Mouse (Mus musculus) neutrophil, adult 5-6 weeks (primary cell): Measurements from ENCODE around the gene Myo18a. TPM values are rescaled to one million over a fixed set of nuclear protein-coding genes. Genes with fewer than 3 reads are reported as not detected.
A peak's percentile ranks its signal among the peaks of the same experiment; 100 is the strongest.
"Not testable (repeated sequence)": the region's sequence is repeated elsewhere in the genome, so short reads cannot be mapped to it uniquely, and the experiment has no call there.

Experiments
- ATAC-seq: fragments of 151-379, 151-347 bp; 2 replicates; pipeline ENCODE4 v1.8.0; 2017; ENCODE audit warnings: mild to moderate bottlenecking, moderate TSS enrichment; ENCODE audit not compliant: insufficient number of reproducible peaks, poor library complexity, low FRiP score, severe bottlenecking; ENCODE audit errors: extremely low read depth
- total RNA-seq: library from RNA; stranded (forward); fragments of 200-1000 nt; gene quantifications from 2 replicates; pipeline ENCODE4 v1.2.3, GENCODE M21; 2017

The Myo18a gene
- 104 and 109 TPM in 2 replicates for total RNA-seq

DNA sequence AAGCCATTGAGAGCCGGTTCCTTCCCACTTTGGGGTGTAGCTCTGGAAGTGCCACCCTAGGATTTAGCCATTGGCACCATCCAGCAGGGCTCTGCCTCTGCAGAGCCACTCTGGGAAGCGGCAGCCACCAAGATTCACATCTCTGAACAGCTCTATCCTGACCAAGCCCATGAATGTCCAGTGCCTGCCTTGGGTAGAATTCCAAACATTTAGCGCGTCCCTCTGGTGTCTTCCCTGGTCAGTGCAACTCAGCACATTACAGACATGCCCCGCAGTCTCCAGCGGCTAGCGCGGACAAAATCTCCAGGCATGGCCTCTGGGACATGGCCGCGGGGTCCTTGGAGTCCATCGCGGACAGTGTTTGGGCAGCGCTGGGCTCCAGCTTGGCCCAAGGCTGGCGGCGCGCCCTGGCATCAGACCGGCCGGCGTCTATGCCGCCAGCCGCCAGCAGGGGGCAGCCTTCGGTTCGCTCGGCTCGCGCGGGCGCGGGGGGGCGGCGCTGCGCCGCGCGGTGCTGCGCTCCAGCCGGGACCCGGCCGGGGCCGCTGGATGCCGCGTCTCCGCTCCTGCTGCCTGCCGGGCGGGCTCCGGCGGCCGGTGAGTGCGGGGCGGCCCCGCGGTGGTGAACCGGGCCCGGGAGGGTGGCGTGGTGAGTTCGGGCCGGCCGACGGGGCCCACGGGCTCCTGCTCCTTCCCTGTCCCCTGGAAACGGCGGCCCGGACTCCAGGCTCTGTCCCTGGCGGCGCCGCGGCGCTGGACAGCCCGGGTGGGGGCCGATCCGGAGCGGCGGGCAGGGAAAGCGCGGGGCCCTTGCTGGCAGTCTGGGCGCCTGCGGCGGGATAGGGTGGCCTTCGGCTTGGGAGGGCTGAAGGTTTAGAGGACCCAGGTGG, at the start of gene Myo18a:
Myo18a (plus strand) TSS at position 464 of the 890 bp plus-strand sequence.
- peak; percentile 46; the same call in 1 of the 2 replicates for ATAC-seq

DNA sequence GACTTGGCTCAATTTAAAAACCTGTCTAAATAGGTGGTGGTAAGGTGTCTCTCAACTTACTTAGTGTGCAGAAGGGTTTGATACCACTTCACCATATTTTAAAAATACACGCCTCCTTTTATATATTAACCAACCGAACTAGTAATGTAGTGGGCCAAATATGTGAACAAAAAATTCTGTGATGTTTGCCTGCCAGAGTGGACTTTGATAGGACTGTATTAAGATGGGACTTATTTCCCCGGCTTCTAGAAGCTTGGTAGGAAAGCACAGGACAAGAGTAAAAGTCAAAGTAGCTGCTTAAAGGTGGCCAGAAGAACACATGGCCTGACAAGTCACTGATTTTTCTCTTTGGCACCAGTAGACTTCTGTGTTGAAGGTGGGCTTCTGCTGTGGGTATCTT, 49.3 kb upstream of the Myo18a start:
- ATAC-seq: no peak

DNA sequence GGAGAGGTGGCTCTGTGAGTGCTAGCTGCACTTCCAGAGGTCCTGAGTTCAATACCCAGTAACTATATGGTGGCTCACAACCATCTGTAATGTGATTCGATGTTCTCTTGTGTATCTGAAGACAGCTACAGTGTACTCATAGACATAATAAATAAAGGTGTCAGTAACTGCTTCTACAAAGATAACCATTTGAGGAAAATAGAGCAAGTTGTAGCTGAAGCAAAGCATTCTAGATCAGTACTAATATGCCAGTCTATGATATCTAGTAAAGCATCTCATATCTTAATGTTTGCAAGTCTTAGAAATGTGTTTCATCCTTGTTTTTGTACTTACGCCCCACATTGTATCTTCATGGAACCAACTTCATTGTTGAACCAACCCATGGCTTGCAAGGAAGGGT, 44.0 kb upstream of the Myo18a start:
- no peak for ATAC-seq

DNA sequence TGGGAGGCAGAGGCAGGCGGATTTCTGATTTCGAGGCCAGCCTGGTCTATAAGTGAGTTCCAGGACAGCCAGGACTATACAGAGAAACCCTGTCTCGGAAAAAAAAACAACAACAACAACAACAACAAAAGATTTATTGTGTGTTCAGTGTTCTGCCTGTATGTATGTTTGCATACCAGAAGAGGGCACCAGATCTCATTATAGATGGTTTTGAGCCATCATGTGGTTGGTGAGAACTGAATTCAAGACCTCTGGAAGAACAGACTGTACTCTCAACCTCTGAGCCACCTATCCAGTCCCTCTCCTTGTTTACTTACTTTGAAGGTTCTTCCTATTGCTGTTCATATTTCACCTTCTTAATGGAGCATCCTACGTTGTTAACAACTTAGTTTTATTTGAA, 41.7 kb upstream of the Myo18a start:
- ATAC-seq: no peak

DNA sequence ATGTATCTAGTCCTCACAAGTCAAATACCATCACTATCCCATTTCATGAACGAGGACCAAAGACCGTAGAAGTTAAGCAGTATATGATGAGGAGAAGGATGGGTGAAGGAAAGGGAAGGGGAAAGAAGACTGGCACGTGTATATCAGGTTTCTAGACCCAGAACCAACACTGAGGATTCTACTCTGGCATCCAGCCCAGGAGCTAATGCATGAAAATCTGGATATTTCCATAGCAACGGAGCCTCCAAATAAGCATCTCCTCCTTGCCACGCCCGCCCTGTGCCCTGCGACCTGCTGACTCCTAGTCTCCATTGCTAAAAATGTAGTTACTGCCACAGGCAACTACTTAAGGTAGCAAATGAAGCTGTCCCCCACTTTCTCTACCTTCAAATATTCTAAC, 38.3 kb upstream of the Myo18a start:
- ATAC-seq: no peak

DNA sequence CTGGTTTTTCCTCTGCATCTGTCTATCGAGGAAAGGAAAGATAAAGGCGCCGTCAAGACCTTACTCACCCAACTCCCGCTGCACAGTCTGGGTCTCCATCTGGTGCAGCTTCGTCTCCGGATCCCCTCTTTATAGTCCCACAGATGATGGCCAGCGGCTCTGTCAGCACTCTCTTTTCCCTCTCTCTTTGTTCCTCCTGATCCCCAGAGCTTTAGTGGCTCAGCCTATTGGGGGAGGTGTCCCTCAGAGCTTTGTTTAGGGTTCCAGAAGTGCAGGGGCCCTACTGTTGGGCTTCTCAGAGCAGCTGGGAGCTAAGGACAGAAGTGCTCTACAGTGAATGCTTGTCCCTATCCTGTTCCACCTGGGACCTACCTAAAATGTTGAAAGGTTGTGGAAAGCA, 37.9 kb upstream of the Myo18a start, which contains the start of gene Cryba1:
Cryba1 (minus strand) TSS at position 101 of the 400 bp plus-strand sequence.
- ATAC-seq: no peak

DNA sequence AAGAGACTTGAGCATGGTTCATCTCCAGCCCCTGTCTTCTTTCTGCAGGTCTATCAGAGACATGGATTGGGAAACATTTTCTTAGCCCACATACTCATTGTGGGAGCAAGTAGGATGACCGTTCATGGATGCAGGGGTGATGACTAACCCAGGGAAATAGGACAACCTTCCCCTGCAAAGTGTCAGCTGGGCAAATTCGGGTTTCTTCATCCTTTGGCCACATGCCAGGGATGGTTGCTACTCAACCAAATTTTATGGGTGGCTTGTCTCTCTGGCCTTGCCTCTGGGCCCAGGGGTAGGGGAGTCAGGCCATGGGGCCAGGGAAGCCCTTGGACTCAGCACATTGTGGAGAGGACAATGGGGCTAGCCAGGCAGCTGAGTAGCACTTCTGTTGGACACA, 34.5 kb upstream of the Myo18a start:
- ATAC-seq: no peak

DNA sequence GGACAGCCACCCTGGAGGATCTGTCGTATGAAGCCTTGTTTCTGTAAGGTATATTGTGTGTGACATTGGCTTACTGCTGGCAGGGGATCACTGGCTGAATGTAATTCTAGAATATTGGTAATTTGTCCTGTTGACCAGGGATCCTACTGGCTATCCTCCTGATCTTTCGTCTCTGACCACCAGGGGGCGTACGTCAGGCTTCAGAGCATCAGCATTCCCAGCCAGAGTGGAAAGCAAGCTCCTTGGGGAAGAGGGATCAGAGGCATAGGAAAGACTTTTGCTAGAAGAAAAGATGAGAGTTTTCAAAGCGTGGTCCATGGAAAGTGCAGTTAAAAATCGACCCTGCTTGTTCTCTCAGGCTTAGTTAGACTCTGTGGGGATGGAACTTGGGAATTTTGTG, 25.8 kb upstream of the Myo18a start:
- peak; percentile 48; the same call in 1 of the 2 replicates for ATAC-seq

DNA sequence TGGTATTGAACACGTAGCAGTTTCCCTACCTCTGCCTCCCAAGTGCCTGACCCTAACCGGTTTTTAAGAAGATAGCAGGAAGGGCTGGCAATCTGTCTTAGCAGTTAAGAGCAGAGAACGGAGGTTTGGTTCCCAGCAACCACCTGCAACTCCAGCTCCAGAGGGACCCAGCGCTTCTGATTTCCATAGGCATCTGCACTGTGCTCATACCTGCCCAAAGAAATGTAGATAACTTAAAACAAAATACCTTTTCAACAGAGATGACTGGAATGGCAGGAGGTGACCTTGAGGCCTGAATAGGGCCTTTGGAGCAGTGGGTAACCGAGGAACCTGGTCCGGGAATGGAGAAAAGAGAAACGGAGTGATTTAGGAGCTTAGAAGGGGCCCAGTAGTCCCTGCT, 24.5 kb upstream of the Myo18a start:
- ATAC-seq: no peak

DNA sequence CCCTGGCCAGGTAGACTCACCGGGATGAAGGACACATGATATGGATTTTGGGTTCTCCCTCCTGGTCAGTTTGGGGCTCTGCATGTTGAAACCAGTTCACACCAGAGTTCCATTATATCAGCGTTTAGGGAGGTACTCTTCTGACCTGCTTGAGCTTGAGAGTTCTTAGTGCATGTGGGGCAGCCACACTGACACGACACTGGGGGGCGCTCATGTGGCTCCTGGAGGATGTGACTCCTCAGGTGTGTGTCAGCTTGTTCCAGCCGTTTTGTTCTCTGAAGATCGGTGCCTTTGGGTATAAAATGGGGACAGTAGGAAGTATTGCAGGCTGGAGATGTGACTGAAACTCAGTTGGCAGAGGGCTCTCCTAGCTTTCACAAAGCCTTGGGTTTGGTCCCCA, 19.1 kb upstream of the Myo18a start:
- ATAC-seq: 0 out of 2 replicates have a peak, but pooled peaks have one; percentile 36

DNA sequence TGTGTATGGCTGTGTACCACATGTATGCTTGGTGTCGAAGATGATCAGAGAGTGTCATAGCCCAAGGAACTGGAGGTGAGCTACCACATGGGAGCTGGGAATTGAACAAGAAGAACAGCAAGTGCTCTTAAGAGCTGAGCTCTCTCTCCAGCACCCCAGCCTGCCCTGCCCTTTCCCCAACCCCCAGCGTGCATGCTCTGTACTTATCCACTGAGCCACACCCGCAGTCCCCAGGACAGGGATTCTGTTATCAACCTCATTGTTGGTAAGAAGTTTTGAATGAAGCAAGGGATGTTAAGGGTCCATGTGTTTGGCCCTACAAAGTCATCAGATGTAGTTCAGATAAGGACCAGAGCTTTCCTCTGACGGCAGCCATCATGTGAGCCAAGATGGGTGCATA, 16.4 kb upstream of the Myo18a start:
- no peak for ATAC-seq

DNA sequence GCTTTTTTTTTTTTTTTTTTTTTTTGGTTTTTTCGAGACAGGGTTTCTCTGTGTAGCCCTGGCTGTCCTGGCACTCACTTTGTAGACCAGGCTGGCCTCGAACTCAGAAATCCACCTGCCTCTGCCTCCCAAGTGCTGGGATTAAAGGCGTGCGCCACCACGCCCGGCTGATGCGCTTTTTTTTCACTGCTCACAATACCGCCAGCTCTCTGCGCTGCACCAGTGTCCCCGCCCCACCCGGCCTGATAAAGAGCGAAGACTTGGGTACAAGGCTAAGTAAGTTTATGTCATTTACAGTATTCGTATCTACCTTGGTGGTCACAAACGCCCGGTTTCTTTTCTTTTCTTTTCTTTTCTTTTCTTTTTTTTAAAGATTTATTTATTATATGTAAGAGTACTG, 15.9 kb upstream of the Myo18a start:
- ATAC-seq: not testable (repeated sequence)

DNA sequence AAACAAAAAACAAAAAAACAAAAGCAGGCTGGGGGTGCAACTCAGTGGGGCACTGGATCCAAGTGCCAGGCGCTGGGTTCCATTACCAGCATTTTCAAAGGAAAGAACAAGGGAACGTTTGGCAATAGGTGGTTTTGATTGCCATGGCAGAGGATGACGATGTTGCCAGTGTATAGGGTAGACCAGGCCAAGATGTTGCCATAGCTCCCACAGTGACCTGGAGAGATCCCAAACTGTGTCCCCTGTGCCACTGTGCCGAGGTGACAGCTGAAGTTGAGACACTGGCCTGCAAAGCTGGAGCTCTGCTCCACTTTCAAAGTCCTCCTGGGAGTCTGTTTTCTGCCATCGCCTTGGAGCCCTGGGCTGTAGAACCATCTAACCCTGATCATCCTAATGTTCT, 14.1 kb upstream of the Myo18a start:
- ATAC-seq: no peak

DNA sequence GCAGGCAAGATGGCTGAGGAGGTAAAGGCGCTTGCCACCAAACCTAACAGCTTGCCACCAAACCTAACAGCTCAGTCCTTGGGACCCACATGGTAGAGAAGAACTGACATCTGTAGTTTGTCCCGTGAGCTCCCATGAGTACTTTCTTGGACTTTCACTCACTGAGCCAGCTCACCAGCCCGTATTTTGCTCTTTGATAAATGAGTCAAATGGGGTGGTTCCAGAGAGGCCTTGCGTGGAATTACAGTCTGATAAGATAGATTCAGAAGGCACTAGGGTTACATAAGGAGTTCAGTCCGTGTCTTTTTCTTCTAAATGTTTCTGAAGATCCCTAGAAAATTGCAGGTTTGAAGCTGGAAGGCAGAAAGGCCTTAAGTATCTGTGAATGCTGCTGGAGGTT, 10.5 kb upstream of the Myo18a start:
- no peak for ATAC-seq

DNA sequence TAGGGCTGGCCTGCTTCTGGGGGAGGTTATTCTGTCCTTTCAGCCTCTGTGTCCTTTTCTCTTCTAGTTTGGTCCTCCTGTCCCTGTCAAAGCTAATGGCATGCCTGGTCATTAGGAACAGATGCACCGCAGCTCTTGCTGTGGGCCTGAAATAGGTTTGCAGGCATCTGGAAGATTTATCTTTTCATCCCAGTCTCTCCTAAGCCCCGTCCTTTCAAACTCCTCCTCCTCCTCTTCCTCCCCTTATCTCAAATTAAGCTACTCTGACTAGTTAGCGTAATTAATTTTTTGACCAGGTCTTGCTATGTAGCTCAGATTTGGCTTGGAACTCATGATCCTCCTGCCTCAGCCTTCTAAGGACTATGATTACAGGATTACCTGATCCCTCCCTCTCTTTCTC, 9.6 kb upstream of the Myo18a start:
- no peak for ATAC-seq

DNA sequence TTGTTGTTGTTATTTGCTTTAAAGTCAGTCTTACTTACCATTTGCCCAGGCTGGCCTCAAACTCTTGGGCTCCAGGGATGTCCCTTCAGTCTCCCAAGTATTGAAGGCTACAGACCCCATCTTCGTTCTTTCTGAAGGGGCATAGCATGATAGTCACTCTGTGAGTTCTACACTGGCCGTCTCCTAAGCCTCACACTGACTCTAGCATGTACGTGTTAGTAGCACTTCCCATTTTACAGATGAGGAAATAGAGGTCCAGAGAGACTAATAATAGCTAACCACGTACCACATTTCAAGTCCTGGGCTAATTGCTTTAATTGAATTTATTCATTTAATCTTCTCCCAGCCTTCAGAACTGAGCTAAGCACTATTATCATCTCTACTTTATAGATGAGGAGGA, 3.0 kb upstream of the Myo18a start:
- ATAC-seq: no peak

DNA sequence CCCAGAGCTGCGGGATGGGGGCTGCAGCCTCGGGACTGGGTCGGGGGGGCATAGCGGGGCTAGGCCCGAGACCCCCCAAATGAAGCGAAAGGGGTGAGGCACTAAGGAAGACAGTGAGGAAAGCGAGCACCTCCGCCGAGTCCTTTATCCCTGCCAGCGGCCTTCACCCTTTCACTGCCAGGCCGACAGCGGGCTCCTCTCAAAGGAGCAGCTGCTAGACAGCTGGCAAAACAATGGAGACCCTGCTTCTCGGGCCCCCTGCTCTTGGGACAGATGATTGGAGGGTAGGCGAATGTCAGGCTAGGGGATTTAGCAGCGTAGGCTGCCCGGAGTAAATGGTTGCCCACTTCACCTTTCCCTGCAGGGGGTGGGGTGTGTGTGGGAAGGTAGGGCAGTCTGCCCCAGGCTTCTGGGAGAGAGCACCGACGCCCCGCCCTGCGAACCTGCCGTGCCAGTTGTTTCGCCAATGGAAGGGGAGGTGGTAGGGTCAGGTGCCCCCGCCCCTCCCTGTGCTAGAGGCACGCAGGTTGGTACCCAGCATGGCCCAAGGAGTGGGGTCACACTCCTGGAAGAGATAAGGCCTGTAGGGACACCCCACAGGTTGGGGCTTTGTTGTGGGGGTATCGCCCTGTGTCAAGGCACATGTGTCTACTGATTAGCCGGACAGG, 761 bp downstream of the Myo18a start:
- ATAC-seq: no peak

DNA sequence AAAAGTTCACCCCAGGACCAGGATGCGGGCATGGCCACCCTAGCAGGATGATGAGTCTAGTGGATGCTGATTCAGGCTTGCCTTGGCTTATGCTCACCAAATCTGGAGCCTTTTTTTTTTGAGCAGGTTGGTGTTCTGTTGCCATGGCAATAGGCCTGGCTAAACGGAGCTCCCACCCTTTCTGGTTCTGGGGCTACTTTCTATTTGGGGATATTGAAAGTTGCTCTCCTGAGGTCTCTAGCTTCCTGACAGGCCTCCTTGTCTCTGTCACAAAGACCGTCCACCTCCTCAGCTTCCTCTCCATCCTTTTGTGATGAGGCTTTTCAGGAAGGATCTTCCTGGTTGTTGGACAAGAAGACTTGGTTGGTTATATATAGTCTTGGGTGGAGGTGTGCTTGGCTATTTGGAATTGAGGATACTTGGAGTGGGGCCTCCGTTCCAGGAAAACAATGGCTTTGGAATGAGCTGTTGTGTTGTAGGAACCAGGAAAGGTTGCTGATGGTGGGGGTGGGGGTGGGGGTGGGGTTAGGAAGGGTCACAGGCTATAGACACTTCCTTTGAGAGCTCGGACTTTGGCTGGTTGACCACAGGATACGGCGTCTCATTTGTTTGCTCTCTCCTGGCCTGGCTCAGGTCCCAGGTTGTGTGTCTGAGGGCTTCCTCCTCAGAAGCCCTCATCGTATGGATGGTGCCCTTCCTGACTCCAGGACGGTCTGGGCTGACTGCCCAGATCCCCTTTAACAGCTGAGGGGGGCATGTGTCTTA, 1.8 kb downstream of the Myo18a start:
- no peak for ATAC-seq

DNA sequence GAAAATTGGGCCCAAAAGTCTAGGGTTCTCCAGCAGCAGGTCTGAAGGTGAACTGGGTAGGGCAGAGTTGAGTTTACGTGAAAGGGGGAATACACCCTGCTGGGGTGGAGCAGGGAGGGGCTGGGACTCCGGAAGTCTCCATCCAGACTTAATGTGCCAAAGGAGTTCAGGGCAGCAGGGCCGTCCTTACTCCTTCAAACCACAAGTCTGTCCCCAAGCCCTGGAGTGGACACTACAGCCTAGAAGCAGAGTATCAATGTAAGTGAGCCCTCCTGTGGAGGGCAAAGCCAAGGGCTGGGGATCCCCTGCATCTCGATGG, 2.4 kb downstream of the Myo18a start:
- ATAC-seq: no peak
